Mouse (Mus musculus): ENCODE results near the gene Gm5134.

GRCm38 (mm10) chr10:76035277-76035676, 81.0 kb downstream of the Gm5134 start:
- TF ChIP-seq CTCF (IDR thresholded peaks at IDR 0.05) (no peak), EP300 (IDR thresholded peaks at IDR 0.05; ENCODE audit: insufficient read depth, low read depth, low read length) (no peak), POLR2A (IDR thresholded peaks at IDR 0.05; ENCODE audit: insufficient read depth, low read depth, low read length) (no peak)
